Mouse (Mus musculus): Measurements from ENCODE around the gene Lrp1.

Lrp1 gene

GRCm38 (mm10) chr10:127615591-127615990, 5.4 kb downstream of the Lrp1 start:
- no peak for DNase-seq (ENCODE audit: low spot score)

DNA sequence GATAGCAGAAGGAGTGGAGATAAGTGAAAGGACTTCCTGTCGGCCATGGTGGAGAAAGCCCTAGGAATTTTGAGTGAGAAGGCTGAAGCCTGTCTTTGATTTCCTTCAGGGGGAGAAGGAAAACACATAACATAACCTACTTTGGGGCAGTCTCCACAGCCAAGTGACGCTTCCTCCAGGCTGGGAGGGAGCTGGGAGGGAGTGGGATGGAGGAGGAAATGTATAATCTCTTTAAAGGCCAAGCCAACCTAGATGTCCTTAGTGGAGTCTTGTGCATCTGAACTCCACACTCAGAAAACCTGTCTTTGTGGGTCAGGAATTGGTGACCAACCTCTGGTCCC, 5.9 kb downstream of the Lrp1 start:
- DNase-seq (ENCODE audit: low spot score) = no peak

GRCm38 (mm10) chr10:127614236-127615033, 6.5 kb downstream of the Lrp1 start:
- no peak for DNase-seq (ENCODE audit: low spot score)

GRCm38 (mm10) chr10:127612079-127612775, 8.7 kb downstream of the Lrp1 start:
- DNase-seq (ENCODE audit: low spot score) = no peak

DNA sequence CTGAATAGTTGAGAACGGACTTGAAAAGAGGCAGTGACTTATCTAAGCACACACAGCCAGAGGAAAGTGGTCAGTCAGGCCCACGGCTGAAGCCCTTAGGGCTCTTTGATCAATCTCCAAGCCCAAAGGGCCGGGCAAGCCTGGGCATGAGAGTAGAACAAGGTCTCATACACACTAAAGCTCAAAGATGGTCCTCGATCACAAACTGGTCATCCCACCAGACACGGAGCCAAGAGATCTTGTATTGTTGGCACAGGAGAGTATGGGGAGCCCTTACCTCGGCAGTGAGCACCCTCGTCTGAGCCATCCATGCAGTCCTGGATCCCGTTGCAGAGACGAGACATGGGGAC, 10.9 kb downstream of the Lrp1 start:
- DNase-seq (ENCODE audit: low spot score) = no peak

GRCm38 (mm10) chr10:127609415-127610065, 11.4 kb downstream of the Lrp1 start:
- DNase-seq (ENCODE audit: low spot score) = peak; percentile 56

GRCm38 (mm10) chr10:127607059-127607458, 13.9 kb downstream of the Lrp1 start:
- no peak for DNase-seq (ENCODE audit: low spot score)

- no peak for DNase-seq (ENCODE audit: low spot score)
Measured at GRCm38 (mm10) chr10:127605756-127606155, 15.2 kb downstream of the Lrp1 start.

GRCm38 (mm10) chr10:127605251-127605547, 15.7 kb downstream of the Lrp1 start:
- no peak for DNase-seq (ENCODE audit: low spot score)

DNA sequence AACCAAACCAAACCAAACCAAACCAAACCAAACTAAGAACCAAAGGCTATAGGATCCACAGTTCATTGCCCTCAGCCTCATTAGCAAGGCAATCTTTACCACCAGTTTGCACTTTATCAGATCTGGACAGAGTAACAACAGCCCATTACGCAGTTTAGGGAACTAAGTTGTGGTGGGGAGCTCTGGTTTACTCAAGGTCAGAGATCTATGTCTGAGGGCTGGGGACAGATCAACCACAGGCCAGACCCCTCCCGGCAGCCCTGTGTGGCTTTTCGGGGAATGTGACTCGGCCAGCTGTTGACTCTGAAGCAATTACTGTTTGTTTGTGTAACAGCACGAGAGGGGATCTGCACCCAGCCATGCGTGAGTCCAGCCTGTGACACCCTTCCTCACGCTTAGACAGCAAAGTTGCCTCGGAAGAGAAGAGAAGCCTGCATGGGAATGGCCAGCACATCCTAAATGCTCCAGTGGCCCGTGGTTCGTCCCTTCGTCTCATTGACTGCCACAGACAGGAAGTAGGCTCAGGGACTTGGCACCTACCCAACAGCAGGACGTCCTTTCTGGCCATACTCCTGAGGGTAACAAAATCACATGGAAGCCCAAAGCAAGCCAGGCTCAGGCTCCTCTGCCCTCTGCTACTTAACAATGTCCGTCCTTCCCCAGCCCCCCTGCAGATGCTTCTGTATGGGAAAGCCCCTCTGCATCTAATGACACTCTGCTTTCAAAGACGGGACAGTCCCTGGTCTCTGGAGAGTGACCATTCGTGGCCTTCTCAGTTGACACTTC, 16.3 kb downstream of the Lrp1 start:
- peak; percentile 68 for DNase-seq (ENCODE audit: low spot score)

GRCm38 (mm10) chr10:127603437-127604371, 17.2 kb downstream of the Lrp1 start:
- DNase-seq (ENCODE audit: low spot score) = no peak

GRCm38 (mm10) chr10:127602194-127602593, 18.8 kb downstream of the Lrp1 start:
- no peak for DNase-seq (ENCODE audit: low spot score)

DNA sequence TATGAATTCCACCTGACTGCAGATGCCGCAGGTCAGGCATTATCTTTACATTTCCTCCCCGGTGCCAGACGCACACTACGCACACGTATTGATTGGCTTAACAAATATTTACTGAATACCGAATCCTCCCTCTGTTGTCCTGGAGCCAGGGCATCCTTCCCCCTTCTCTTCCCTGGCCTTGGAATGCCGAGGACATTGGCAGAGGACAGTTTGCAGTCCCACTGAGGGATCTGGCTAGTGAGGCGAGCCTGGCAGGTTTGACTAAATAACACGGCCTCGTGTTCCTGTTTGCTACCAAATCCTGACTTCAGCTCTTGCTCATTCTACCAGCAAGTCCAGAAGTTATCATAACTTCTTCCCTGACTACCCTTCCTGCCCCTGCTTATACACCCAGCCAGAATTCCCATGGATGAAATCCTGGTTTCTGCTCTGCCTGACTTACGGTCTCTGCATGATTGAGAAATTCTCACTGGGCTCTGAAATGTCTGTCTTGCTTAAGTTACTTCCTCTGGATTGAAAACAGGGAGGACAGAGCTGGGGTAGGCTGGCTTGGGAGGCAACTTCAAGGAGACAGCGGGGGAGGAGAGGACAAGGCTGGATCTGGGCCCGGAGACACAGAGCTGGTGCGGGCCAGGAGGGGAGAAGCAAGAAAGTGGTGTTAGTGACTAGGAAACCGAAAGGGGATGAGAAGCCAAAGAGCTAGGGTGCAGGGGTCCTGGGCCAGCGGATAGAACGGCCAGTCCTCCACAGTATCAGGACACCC, 21.0 kb downstream of the Lrp1 start:
- peak; percentile 76 for DNase-seq (ENCODE audit: low spot score)

DNA sequence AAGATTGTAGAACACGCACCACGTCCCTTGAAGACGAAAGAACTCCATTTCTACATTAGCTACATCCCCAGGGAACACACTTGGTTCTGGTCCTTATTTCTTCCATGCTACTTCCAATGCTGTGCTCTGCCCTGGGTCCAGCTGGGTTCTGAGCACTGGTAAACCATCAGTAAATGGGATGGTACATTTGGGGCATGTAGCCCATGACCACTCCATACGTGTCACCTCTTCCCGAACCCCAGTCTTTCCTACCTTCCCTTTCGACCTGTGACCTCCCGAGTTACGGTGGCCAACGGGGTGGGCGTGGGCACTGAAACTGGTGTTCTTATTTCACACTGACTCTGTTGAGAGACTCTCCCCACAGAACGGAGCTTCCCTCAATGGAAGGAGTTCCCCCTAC, 21.7 kb downstream of the Lrp1 start:
- DNase-seq (ENCODE audit: low spot score) = no peak

GRCm38 (mm10) chr10:127598607-127599006, 22.3 kb downstream of the Lrp1 start:
- no peak for DNase-seq (ENCODE audit: low spot score)

- no peak for DNase-seq (ENCODE audit: low spot score)
Measured at GRCm38 (mm10) chr10:127597311-127597901, 23.5 kb downstream of the Lrp1 start.

GRCm38 (mm10) chr10:127596321-127596941, 24.5 kb downstream of the Lrp1 start:
- no peak for DNase-seq (ENCODE audit: low spot score)

DNA sequence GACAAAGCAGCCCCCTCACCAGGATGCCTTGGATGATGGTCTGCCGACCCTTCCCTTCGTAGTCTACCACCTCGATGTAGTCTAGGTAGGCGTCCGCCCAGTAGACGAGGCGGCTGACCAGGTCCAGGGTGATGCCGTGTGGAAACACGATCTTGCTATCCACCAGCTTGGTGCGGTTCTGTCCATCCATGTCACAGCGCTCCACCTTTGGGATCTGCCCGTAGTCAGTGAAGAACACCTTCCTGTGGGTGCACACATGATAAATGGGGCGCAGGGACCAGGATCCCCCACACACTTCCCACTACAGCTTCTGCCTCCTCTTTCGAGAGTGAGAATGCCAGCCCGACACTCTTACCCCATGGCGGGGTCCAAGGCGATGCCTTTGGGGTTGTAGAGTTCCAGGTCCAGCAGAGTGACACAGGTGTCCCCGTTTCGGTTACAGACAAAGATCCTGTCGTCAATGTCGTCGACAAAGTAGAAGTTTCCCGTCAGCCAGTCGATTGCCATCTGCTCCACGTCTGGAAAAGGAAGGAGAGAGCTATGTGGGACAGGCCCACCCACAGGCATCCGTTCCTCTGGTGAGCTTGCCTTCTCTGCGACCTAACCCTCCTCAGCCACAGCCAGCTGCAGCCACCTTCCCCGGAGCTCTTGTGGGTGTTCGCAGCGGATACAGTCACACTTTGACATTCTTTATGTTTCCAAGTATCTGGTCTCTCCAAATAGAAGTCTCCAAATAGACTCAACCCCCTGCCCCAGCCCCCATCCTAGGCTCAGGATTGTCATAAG, 25.8 kb downstream of the Lrp1 start:
- DNase-seq (ENCODE audit: low spot score) = no peak

GRCm38 (mm10) chr10:127594405-127594804, 26.5 kb downstream of the Lrp1 start:
- DNase-seq (ENCODE audit: low spot score) = no peak
